Mouse (Mus musculus) retina, adult 2 months (tissue): ENCODE measurements around the gene Dpf1.

ENCODE experiments used
- DNase-seq: peaks from one replicate; pipeline ENCODE4 v3.0.0-alpha.2; 2012; ENCODE audit warnings: low read depth, low spot score

Gene Dpf1

DNA sequence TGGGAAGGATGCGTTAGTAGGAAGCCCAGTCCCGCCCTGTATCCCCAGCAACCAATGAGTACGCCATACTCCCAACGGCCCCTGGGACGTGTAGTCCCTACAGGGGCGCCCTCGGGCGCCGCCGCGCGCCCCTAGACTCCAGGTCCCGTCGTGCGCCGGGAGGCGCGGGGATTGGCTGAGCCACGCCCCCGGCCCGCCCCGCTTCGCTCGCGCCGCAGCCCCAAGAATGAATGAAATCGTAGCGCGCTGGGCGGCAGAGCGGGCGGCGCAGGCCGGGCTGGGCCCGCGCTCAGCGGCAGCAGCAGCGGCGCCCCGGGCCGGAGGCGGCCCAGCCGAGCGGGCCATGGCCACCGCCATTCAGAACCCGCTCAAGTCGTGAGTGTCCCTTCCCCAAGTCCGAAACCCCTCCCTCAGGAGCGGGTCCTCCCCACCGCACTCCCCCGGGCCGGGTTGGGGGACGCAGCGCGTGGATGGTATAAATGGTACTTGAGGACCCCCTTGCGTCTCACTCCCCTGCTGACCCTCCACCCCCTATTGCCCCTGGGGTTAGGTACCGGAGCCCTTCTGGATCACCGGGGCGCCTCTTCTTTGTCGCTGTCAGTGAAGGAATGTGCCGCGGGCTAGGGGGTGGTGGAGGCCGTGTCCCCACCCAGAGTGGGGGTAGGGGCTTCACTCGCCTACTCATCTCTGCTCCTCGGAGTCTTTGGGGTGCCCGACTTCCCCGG lies at the start of gene Dpf1:
Gene Dpf1, plus strand, starts transcription at position 214 of the 725 bp plus-strand sequence.
- peak; percentile 59 for DNase-seq

- DNase-seq: no peak
Measured at GRCm38 (mm10) chr7:29255875-29256274, 47.9 kb upstream of the Dpf1 start.

DNA sequence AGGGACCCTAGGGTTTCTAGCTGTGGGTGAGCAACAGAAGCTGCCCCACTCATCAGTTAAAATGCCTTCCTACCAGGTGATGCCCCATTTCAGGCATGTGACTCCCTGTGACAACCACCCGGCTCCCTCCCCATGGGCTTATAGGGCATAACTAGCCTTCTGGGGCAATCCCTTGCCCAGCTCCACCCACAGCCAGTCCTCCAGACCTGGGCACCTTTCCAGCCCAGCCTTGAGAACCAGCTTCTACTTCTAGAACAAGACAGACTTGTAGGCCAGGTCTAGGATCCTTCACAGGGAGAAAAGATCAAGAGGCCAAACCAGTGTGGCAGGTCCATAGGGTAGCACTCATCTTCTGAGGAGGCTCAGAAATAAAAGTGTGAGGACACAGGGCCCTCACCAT lies 46.4 kb upstream of the Dpf1 start:
- no peak for DNase-seq

- no peak for DNase-seq
Measured at GRCm38 (mm10) chr7:29259781-29260730, 43.7 kb upstream of the Dpf1 start.

GRCm38 (mm10) chr7:29262151-29262550 lies 41.6 kb upstream of the Dpf1 start:
- DNase-seq: no peak

GRCm38 (mm10) chr7:29263831-29264230 lies 39.9 kb upstream of the Dpf1 start:
- DNase-seq: no peak

DNA sequence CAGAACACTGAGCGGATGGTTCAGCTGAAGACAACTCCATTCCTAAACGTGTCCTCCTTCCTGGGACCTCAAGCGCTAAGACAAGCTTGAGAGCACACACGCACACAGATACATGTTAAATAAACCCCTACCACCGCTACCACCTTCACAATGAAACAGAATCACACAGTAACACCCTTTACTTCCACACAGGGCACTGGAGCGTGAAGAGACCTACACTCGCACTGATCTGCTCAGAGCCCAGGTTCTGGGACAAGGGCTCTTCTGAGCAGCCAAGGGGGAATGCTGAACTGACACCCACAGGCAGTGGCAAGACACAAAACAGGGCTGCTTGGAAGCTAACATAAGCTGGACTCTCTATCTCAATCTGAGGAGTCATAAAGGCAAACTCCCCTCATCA lies 38.1 kb upstream of the Dpf1 start:
- DNase-seq: no peak

- no peak for DNase-seq
Measured at GRCm38 (mm10) chr7:29266931-29267330, 36.8 kb upstream of the Dpf1 start.

GRCm38 (mm10) chr7:29270445-29270844 lies 33.3 kb upstream of the Dpf1 start:
- DNase-seq: no peak

DNA sequence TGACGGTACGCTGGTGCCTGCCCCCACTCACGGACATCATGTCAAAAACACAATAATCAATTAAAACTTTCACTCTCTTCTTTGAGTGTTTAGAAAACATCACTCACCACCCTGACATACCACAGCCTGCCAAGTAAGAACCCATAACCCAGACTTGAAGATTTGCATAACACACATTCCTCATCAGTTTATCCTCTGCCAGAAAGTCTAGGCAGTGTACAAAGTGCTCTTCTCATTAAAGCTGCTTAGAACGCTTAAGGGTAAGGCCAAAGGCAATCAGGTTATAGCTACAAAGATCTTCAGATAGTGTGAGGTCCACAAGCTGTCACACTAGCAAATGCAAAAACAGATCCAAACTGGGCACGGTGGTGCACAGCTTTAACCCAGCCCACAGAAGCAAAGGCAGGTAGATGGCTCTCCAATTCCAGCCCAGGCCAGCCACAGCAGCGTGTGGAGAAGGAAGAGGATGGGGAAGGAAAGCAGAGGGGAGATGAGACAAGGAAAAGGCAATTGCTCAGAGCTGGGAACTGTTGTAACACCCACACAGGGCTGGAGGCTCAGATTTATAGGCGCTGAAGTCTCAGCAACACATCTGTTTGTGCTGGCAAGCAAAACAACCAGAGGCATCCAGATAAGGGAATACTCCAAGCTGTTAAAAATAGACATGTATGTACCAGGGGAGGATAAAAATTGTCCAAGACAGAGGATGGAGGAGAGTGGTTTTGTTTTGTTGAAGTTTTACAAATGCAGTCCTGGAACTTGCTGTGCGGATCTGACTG lies 31.9 kb upstream of the Dpf1 start:
- no peak for DNase-seq

DNA sequence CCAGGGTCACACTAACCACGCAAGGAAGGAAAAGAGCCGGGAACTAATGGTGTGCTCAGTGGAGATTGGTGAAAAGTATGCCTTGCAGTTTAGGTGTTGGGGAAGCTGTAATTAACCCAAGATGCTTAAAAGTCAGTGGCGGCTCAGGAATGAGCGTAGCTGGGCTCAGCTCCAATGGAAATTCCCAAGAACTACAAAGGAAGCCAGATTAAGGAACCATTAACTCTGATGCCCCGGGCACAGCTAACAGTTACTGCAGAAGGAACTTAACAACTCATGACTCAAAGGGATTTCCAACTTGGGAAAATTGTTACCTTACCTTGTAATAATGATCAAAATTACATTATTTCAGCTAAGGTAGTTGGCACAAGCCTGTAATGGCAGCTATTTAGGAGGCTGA lies 27.0 kb upstream of the Dpf1 start:
- no peak for DNase-seq

DNA sequence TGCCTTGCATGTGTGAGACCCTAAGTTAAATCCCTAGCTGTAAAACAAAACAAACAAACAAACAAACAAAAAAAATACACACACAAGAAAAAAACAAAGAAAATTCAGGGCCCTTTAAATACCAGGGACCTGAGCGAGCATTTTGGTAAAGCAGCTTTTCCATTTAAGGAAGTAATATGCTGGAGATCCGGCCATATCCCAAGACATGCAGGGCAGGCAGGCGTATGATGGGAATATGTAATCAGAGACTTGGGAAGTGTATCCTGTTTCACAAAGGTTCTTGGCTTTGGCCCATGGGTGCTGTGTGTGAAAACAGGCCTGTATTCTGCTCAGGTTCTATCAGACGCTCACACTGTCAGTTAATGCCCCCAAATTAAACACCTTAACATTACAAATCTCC lies 26.2 kb upstream of the Dpf1 start:
- no peak for DNase-seq

- no peak for DNase-seq
Measured at GRCm38 (mm10) chr7:29279261-29279660, 24.5 kb upstream of the Dpf1 start.

DNA sequence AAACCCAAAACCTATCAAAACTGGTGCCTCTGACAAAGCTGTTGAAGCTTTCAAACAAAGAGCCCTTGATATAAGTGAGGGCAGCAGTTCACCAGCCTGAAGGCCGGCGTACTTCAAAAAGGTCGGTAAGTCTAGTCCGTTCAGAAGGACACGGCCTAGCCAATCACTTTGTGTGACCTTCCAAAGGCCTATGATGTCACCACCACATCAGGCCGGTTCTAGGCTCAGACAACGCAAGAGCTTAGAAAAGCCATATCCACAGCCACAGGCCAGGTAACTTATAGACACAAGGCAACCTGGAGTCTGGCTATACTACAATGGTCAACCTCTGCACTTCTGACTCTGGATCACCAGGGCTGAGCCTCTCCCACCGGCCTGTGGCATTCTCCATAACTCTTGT lies 23.8 kb upstream of the Dpf1 start:
- DNase-seq: no peak

DNA sequence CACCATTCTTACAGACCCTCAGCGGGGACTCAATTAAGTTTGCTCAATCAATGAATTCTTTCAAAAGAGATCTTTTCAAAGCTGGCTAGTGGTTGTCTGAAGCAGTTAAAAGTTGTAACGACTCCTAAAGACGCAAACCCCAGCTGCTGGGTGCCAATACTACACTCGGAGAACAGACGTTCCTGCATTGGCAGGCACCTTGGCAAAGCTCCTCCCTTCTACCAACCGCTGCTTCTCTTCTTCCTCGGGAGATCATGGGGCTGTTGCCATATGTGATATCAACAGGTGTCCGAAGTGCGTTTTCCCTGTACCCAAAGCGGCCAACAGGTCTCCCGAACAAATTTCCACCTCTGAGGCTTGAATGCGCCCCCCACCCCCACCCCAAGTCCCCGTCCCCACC lies 22.9 kb upstream of the Dpf1 start:
- no peak for DNase-seq

GRCm38 (mm10) chr7:29281201-29282073 lies 22.3 kb upstream of the Dpf1 start, which contains the start of gene Spint2:
Spint2 (minus strand) TSS chr7:29281912.
- DNase-seq: peak; percentile 69

GRCm38 (mm10) chr7:29282074-29282554 lies 21.6 kb upstream of the Dpf1 start:
- DNase-seq: no peak

GRCm38 (mm10) chr7:29283876-29284275 lies 19.9 kb upstream of the Dpf1 start:
- DNase-seq: no peak

GRCm38 (mm10) chr7:29284523-29284922 lies 19.2 kb upstream of the Dpf1 start:
- no peak for DNase-seq

- DNase-seq: no peak
Measured at GRCm38 (mm10) chr7:29287481-29287880, 16.3 kb upstream of the Dpf1 start.

GRCm38 (mm10) chr7:29288079-29288478 lies 15.7 kb upstream of the Dpf1 start:
- DNase-seq: no peak
